Mouse (Mus musculus) NIH3T3 (cell line): Measurements from ENCODE around the gene Plaur.
A peak's percentile ranks its signal among the peaks of the same experiment; 100 is the strongest.

Experiments
- DNase-seq: peaks from one replicate; pipeline ENCODE4 v3.0.0-alpha.2; 2012; ENCODE audit warnings: low read depth

Gene Plaur

DNA sequence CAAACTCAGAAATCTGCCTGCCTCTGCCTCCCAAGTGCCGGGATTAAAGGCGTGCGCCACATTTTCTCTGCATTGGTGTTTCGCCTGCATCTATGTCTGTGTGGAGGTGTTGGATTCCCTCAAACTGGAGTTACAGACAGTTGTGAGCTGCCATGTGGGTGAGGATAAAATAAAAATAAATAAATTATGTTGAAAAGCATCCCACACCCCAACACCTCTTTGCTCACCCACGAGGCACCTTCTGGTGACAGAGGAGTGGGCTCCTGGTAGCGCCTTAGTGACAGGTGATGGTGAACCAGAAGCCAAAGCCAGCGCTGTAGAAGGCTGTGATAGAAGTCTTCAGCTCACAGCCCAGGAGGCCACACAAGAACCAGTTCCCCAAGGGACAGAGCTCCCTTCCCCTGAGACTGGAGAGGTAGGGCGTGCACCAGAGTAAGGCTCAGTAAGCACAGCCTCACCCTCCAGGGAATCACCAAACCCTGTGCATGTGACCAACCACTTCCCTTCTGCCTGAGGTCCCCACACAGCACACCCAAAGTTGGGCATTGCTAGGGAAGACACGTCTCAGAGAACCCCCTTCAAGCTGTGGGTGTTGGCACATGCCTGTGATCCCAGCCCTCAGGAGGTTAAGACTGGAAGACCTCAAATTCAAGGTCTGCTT, 16.9 kb upstream of the Plaur start:
- DNase-seq = no peak

DNA sequence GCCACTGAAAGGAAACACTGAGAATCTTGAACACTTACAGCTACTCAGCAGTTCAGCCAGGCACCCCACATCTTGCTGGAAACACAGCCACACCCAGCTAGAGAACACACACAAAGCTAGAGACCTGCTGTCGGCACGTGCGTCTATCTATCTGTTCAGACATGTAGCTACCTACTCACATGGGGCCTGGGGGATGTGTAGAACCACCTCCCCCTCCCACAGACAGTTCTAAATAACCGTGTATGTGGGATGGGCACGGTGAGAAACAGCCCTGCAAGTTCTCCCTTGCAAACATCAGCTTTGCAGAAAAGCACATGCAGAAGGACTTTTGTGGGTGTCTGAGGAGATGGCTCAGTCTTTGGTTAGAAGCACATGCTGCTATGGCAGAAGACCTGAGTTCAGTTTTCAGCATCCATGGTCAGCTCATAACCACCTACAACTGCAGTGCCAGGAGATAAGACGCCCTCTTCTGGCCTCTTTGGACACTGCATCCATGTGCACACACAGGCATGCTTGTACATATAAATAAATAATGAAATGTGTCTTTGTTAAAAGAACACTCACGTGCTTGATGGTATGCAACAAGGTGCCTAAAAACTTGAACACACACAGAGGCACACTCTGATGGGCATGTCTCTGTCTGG, 15.5 kb upstream of the Plaur start:
- DNase-seq = no peak

GRCm38 (mm10) chr7:24448782-24449517, 13.3 kb upstream of the Plaur start:
- peak; percentile 79 for DNase-seq

DNA sequence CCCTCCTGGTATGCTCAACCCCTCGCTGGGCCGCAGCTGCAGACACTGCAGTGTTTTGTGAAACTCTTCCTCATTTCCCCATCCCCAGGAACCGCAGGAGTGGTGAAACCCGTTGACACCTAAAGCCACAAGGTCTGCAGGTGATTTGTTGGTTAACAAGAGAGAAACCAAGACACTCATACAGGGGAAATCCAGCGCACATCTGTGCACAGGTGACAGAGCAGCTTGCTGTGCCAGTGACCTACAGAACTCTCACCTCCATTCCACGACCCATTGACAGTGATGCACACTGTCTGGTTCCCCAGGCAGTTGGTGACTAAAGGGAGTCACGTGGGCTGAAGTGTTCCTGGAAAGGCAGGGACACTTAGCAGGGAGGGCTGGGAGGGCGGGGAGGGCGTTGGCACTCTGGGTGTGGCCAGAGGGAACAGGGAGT, 11.7 kb upstream of the Plaur start:
- DNase-seq = no peak

GRCm38 (mm10) chr7:24451855-24452311, 10.4 kb upstream of the Plaur start, which contains the start of gene Irgc1:
Irgc1 (minus strand) TSS chr7:24452297.
- DNase-seq = peak; percentile 39

- no peak for DNase-seq
These were observed 8.1 kb upstream of the Plaur start for GRCm38 (mm10) chr7:24454199-24454598.

- DNase-seq = no peak
These were observed 6.6 kb upstream of the Plaur start for GRCm38 (mm10) chr7:24455726-24456125.

DNA sequence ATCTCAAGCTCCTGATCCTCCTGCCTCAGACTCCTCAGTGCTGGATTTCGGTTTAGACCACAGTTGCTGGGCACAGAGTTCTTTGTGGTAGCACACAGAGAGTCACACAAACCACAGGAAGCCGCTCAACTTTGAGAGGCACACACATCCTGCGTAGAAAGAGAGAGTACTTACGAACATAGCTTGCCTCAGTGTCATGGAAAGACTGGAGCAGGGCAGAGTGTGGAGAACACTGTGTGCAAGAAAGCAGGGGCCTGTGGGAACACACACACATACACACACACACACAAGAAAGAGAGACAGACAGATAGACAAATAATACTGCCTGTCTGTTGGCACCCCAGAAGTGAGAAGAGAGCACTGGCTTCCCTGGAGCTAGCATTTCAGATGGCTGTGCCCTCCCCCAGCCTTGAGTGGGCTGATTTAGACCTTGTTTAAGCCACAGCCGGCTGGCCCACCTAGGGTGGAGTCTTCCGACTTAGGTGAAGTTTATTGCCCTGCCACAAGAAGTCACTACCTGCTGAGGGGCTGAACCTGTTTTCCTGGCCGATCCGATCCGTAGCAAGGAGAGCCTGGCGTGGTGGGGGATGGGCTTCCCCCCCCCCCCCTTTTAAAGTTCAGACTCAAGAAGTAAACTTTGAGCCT, 4.4 kb upstream of the Plaur start:
- no peak for DNase-seq

DNA sequence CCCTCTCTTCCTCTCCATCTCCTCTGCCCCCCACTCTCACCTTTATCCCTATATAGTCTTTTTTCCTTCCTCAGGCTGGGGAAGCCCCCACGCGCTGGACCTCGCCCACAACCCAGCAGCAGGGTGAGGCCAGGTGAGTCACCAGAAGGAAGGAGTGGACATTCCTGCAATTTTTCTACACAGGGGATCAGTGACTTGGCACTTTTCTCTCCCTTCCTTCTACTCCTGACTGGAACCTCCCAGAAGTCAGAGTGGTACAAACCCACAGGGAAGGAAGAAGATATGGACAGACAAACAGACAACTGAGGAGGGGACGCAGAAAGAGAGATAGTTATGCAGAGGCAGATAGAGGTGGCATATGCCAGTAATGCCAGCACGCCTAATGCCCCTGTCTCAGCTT, 2.8 kb upstream of the Plaur start:
- DNase-seq = peak; percentile 48

DNA sequence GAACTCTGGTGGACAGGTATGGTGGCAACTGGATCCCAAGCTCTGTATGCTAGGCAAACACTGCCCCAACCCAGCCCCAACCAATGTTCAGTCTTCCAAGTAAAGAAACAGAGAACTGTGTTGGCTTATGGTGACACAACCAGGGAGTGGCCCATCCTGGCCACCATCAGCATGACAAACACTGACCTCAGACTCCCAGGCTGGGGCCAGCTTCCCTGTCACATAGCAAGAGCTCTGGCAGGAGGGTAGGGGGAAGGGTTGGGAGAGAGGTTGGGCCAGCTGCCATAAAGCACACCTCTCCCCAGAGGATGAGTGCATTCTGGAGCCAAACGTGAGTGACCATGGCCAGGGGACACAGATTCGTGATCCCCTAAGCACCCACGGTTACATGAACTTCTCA, 2.4 kb upstream of the Plaur start:
- no peak for DNase-seq

GRCm38 (mm10) chr7:24461376-24462051, 770 bp upstream of the Plaur start:
- DNase-seq = peak; percentile 75

- no peak for DNase-seq
These were observed 4.6 kb downstream of the Plaur start for GRCm38 (mm10) chr7:24466835-24467234.

DNA sequence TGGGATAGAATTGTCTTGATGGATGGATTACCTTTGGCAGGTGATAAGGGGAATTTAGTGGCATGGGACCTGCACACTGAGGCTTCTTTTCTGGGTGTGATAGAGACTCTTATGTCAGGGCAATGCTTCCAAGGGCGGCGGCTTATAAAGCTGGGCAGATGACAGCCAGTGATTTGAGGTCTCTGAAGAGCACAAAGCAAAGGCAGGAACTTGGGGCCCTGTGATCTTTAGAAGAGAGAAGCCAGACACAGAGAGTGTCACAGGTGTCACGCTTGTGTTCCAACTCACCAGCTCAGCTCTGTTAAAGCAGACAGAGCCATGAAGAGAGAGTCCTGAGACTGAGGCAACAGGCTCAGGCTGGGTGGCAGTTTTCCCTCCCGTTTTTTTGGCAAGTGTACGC, 5.6 kb downstream of the Plaur start:
- DNase-seq = no peak

DNA sequence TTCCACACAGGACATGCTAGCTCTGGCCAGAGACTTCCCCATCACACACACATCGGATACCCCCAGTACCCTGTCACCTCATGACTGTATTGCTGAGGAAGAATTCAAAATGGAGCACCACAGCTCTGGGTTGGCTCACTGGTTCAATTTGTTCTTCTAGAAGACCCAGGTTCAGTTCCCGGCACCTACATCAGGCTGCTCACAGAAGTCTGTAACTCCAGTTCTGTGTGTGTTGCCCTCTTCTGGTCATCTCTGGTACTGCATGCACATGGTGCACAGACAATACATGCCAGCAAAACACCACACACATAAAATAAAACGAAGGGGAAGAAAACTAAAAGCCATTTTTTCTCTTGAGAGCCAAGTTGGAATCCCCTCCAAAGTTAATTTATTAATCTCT, 6.8 kb downstream of the Plaur start:
- peak; percentile 41 for DNase-seq

GRCm38 (mm10) chr7:24470356-24470755, 8.1 kb downstream of the Plaur start:
- peak; percentile 94 for DNase-seq

DNA sequence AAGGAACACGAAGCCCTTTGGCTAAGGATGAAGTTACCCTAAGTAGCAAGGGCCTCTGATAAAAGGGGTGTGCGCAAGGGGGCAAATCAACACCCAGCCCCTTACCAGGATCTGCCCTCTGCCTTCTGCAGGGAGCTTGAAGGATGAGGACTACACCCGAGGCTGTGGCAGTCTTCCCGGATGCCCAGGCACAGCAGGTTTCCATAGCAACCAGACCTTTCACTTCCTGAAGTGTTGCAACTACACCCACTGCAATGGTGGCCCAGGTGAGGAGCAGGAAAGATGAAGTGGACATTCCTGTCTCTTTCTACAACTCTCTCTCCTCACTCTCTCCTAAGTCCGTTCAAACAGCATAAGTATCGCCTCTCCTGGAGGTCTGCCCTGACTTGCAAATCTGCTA, 10.2 kb downstream of the Plaur start:
- no peak for DNase-seq

GRCm38 (mm10) chr7:24472937-24473336, 10.7 kb downstream of the Plaur start:
- DNase-seq = peak; percentile 64

GRCm38 (mm10) chr7:24473913-24474529, 11.7 kb downstream of the Plaur start:
- DNase-seq = peak; percentile 86

DNA sequence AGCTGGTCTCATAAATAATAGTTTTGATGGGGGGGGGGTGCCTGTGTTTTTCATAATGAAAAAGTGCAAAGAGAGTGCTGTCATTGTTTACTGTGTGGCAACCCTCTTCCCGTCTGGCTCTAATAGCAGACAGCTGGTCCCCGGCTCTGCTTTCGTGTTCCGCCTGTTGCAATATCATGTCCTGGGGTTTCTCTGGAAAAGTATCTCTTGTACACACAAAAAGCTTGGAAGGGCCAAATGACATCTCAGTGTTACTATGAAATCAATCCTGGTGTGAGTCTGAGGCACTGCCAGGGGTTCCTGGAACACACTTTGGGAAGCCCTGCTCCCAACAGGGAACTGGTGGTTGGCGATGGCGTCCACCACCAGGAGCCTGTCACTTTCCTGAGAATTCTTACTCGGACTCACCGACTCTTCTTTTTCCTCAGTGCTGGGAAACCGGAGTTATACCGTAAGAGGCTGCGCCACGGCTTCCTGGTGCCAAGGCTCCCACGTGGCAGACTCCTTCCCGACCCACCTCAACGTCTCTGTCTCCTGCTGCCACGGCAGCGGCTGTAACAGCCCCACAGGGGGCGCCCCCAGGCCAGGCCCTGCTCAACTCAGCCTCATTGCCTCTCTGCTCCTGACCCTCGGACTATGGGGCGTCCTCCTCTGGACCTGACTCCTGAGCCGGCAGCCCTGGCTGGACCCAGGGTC, 12.7 kb downstream of the Plaur start:
- DNase-seq = no peak

GRCm38 (mm10) chr7:24476338-24476737, 14.1 kb downstream of the Plaur start:
- no peak for DNase-seq

GRCm38 (mm10) chr7:24476856-24477255, 14.6 kb downstream of the Plaur start:
- no peak for DNase-seq
